In the genomic region with DNA sequence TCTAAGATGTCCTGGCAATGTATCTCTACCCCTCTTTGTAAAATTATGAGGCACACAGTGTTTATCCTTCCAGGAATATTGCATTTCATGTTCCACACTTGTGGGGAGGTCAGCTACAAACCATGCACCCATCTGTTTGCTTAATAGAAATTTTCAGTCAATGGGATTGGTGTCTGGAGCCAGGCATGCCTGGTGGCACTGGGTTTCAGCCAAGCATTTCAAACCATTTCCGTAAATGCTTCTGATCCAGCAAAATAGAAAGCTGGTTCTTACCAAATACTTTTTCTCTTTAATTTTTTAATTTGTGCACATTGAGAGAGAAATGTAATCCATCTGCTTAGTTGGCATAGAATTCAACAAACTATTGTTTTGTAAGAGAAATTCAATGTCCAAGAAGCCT, we compare ENCODE assay signal across 16 mouse cellular contexts.
A peak's percentile ranks its signal among the peaks of the same experiment; 100 is the strongest.
DNase-seq lines count a peak whose midpoint lies in the region; ATAC-seq and TF ChIP-seq lines count a peak whose summit lies in the region.
"Had no signal": no experiment of that assay in that cellular context is flagged by ENCODE, and none has a peak within 500 bp of the region (broad histone marks: within the 10 kb centered on the region; RNA-seq: fewer than 3 reads in every experiment).

No protein-coding gene starts in this region.

- no peaks in the 10 kb centered on the region for H3K9me3 ChIP-seq in hindbrain, postnatal 0 days (ENCODE audit: low read length)
- no peaks in the 10 kb centered on the region for H3K9me3 ChIP-seq in hindbrain, embryonic 14.5 days (ENCODE audit: control insufficient read depth, low read length)
- H3K9me3 ChIP-seq: hindbrain, embryonic 12.5 days; midbrain, embryonic 13.5 days; stomach, embryonic 15.5 days had no signal

- WGBS in hindbrain, postnatal 0 days = 75% methylated on average over 1 of the region's 1 CpGs
- 86% methylated on average over 1 of the region's 1 CpGs for WGBS in hindbrain, embryonic 14.5 days
- 95% methylated on average over 1 of the region's 1 CpGs for WGBS in thymus, adult 2 months

- no peaks in the 10 kb centered on the region for H3K4me1 ChIP-seq in hindbrain, postnatal 0 days (ENCODE audit: insufficient read depth, low read length)
- H3K4me1 ChIP-seq in hindbrain, embryonic 14.5 days (replicated peaks; ENCODE audit: control insufficient read depth, insufficient read depth, low read length) = no peaks in the 10 kb centered on the region
- no peaks in the 10 kb centered on the region for H3K4me1 ChIP-seq in thymus, adult 2 months (replicated peaks; ENCODE audit: control insufficient read depth, insufficient read depth, low read length)
- H3K4me1 ChIP-seq: hindbrain, embryonic 12.5 days; midbrain, embryonic 13.5 days; stomach, embryonic 15.5 days had no signal

- H3K27me3 ChIP-seq in hindbrain, postnatal 0 days (ENCODE audit: insufficient read depth, low read length) = no peaks in the 10 kb centered on the region
- no peaks in the 10 kb centered on the region for H3K27me3 ChIP-seq in hindbrain, embryonic 14.5 days (ENCODE audit: control insufficient read depth, insufficient read depth, low read length)
- no peaks in the 10 kb centered on the region for H3K27me3 ChIP-seq in thymus, adult 2 months (ENCODE audit: control insufficient read depth, insufficient read depth, low read length)
- H3K27me3 ChIP-seq: hindbrain, embryonic 12.5 days; midbrain, embryonic 13.5 days; stomach, embryonic 15.5 days had no signal

- no peak overlapping the region for H3K27ac ChIP-seq in hindbrain, postnatal 0 days
- H3K27ac ChIP-seq in hindbrain, embryonic 14.5 days = no peak overlapping the region
- no peak overlapping the region for H3K27ac ChIP-seq in thymus, adult 2 months (ENCODE audit: control insufficient read depth, insufficient read depth, low read length)
- H3K27ac ChIP-seq: hindbrain, embryonic 12.5 days; midbrain, embryonic 13.5 days; stomach, embryonic 15.5 days had no signal

- no peak for TF ChIP-seq POLR2A in thymus, adult 2 months (IDR thresholded peaks at IDR 0.05; ENCODE audit: control insufficient read depth, extremely low read depth, insufficient read depth, low read length, poor library complexity)

- TF ChIP-seq CTCF in hindbrain, postnatal 0 days (IDR thresholded peaks at IDR 0.05; ENCODE audit: low read depth) = no peak
- no peak for TF ChIP-seq CTCF in thymus, adult 2 months (IDR thresholded peaks at IDR 0.05; ENCODE audit: borderline replicate concordance, control insufficient read depth, extremely low read depth, insufficient read depth, low read length, poor library complexity)

- H3K36me3 ChIP-seq in hindbrain, postnatal 0 days (ENCODE audit: insufficient read depth, low read length) = no peaks in the 10 kb centered on the region
- no peaks in the 10 kb centered on the region for H3K36me3 ChIP-seq in hindbrain, embryonic 14.5 days (replicated peaks; ENCODE audit: control insufficient read depth, insufficient read depth)
- no peaks in the 10 kb centered on the region for H3K36me3 ChIP-seq in thymus, adult 2 months (ENCODE audit: control insufficient read depth, insufficient read depth, low read length)
- H3K36me3 ChIP-seq: hindbrain, embryonic 12.5 days; midbrain, embryonic 13.5 days; stomach, embryonic 15.5 days had no signal

- ATAC-seq in hindbrain, postnatal 0 days = no peak
- no peak for ATAC-seq in hindbrain, embryonic 14.5 days (ENCODE audit: low FRiP score)
- ATAC-seq: CD4-positive, CD25-positive, alpha-beta regulatory T cell, adult 4 months; intestine, embryonic 16.5 days; midbrain, embryonic 13.5 days had no signal

- no peak overlapping the region for H3K4me3 ChIP-seq in hindbrain, postnatal 0 days (ENCODE audit: low read length)
- H3K4me3 ChIP-seq in hindbrain, embryonic 14.5 days (replicated peaks; ENCODE audit: low read length) = no peak overlapping the region
- H3K4me3 ChIP-seq in thymus, adult 2 months (ENCODE audit: control insufficient read depth, insufficient read depth, low read length) = no peak overlapping the region
- H3K4me3 ChIP-seq: hindbrain, embryonic 12.5 days; midbrain, embryonic 13.5 days; stomach, embryonic 15.5 days had no signal

- H3K9ac ChIP-seq in hindbrain, postnatal 0 days (replicated peaks; ENCODE audit: low read length) = no peak overlapping the region
- H3K9ac ChIP-seq in hindbrain, embryonic 14.5 days = no peak overlapping the region
- H3K9ac ChIP-seq: hindbrain, embryonic 12.5 days; midbrain, embryonic 13.5 days; stomach, embryonic 15.5 days had no signal

- no peak overlapping the region for H3K4me2 ChIP-seq in hindbrain, postnatal 0 days (ENCODE audit: low read depth, low read length)
- H3K4me2 ChIP-seq in hindbrain, embryonic 14.5 days (replicated peaks) = no peak overlapping the region
- H3K4me2 ChIP-seq: hindbrain, embryonic 12.5 days; midbrain, embryonic 13.5 days; stomach, embryonic 15.5 days had no signal

- peak; percentile 17 for DNase-seq in hindbrain, postnatal 0 days (ENCODE audit: low spot score)
- no peak for DNase-seq in hindbrain, embryonic 14.5 days (ENCODE audit: low spot score)
- peak; percentile 9 to 19 for DNase-seq in cerebellum, adult 18-20 months
- peak; percentile 21 to 48 for DNase-seq in cerebellum, postnatal 25 days
- DNase-seq in layer of hippocampus, postnatal 10 days (ENCODE audit: low spot score in 2 of 2) = peak; percentile 25 to 47
- DNase-seq in lung, postnatal 25 days (ENCODE audit: low spot score) = no peak
- no peak for DNase-seq in thymus, adult 2 months
- DNase-seq: kidney, postnatal 14 days; lung, adult 2 months; right cerebral cortex, adult 18-20 months; thymus, postnatal 25 days had no signal

Comparison
In these comparisons a context has a peak if more than half of its experiments do, and no peak if none do; other contexts are left out.
1. DNase-seq: peak in hindbrain, postnatal 0 days (single experiment), cerebellum, adult 18-20 months (2 of 2), cerebellum, postnatal 25 days (2 of 2) and layer of hippocampus, postnatal 10 days (2 of 2); none in hindbrain, embryonic 14.5 days (single experiment), lung, postnatal 25 days (single experiment) and thymus, adult 2 months (single experiment).